Mouse (Mus musculus) CH12.LX (cell line): ENCODE data around the gene Caprin1. TPM values are rescaled to one million over a fixed set of nuclear protein-coding genes. Genes with fewer than 3 reads are reported as not detected.

Experiments
- DNase-seq: peaks from one replicate; pipeline ENCODE4 v3.0.0-alpha.2; 2013; ENCODE audit errors: extremely low read depth
- H3K27ac ChIP-seq: 2 replicates; pipeline ENCODE4 v1.5.1; 2012; ENCODE audit warnings: low read depth, mild to moderate bottlenecking, control low read depth, moderate library complexity; ENCODE audit not compliant: insufficient read depth
- H3K27me3 ChIP-seq: replicated peaks from 2 replicates; pipeline ENCODE3; 2012; ENCODE audit warnings: inconsistent platforms
- H3K36me3 ChIP-seq, 2 experiments: replicated peaks in 1 of 2; 2 replicates each; pipeline versions ENCODE3 to v1.6.1; 2012; ENCODE audit warnings: inconsistent platforms in 1 of 2, low read length in 1 of 2, mild to moderate bottlenecking in 1 of 2, mixed read lengths in 1 of 2, moderate library complexity in 1 of 2; ENCODE audit not compliant: control insufficient read depth in 1 of 2, insufficient read depth in 1 of 2
- H3K4me1 ChIP-seq, 2 experiments: 2 replicates each; pipeline ENCODE4 v1.6.1; 2012; ENCODE audit warnings: inconsistent platforms in 1 of 2, moderate library complexity in 1 of 2; ENCODE audit not compliant: insufficient read depth in 2 of 2, control insufficient read depth in 1 of 2
- H3K4me2 ChIP-seq: 2 replicates; pipeline ENCODE4 v1.6.1; 2012; ENCODE audit warnings: low read depth, mild to moderate bottlenecking, control low read depth; ENCODE audit not compliant: poor library complexity, insufficient read depth, severe bottlenecking
- H3K4me3 ChIP-seq, 3 experiments: fragments of 150-350 bp in 1 of 3; sonication (generic) in 1 of 3; replicated peaks in 1 of 3; 2 replicates each; pipeline versions ENCODE3 to v1.5.1; 2011 to 2012; ENCODE audit warnings: low read depth in 2 of 3, low read length in 2 of 3, mild to moderate bottlenecking in 2 of 3, moderate library complexity in 2 of 3, control low read depth in 1 of 3, improper control_type of control experiment in 1 of 3, inconsistent platforms in 1 of 3, mixed read lengths in 1 of 3; ENCODE audit not compliant: poor library complexity in 1 of 3
- H3K79me2 ChIP-seq: replicated peaks from 2 replicates; pipeline ENCODE4 v1.6.1; 2012; ENCODE audit warnings: mild to moderate bottlenecking, moderate library complexity; ENCODE audit not compliant: control insufficient read depth, poor library complexity, insufficient read depth, severe bottlenecking; ENCODE audit errors: extremely low read depth
- H3K9ac ChIP-seq: 2 replicates; pipeline ENCODE4 v1.6.1; 2012; ENCODE audit warnings: low read depth, mild to moderate bottlenecking, control low read depth, moderate library complexity; ENCODE audit not compliant: insufficient read depth
- H3K9me3 ChIP-seq: replicated peaks from 2 replicates; pipeline ENCODE3; 2012; ENCODE audit warnings: low read length, inconsistent platforms, mixed read lengths
- BHLHE40 ChIP-seq: IDR thresholded peaks from 2 replicates; pipeline ENCODE4 v1.6.1; 2011; ENCODE audit warnings: mild to moderate bottlenecking, low read depth, low read length, improper control_type of control experiment
- CTCF ChIP-seq, 2 experiments: IDR thresholded peaks in 1 of 2; conservative IDR thresholded peaks in 1 of 2; 2 replicates each; pipeline ENCODE4 v1.5.1; 2011 to 2012; ENCODE audit warnings: low read depth in 2 of 2, low read length in 2 of 2, improper control_type of control experiment in 1 of 2, inconsistent platforms in 1 of 2, mild to moderate bottlenecking in 1 of 2, moderate library complexity in 1 of 2
- E2F4 ChIP-seq: IDR thresholded peaks from 2 replicates; pipeline ENCODE4 v1.6.1; 2011; ENCODE audit warnings: low read depth, low read length, improper control_type of control experiment; ENCODE audit not compliant: insufficient replicate concordance
- ELF1 ChIP-seq: IDR thresholded peaks from 2 replicates; pipeline ENCODE4 v1.6.1; 2014; ENCODE audit warnings: low read depth, mild to moderate bottlenecking, inconsistent platforms, low read length, improper control_type of control experiment
- ETS1 ChIP-seq: conservative IDR thresholded peaks from 2 replicates; pipeline ENCODE4 v1.6.1; 2012; ENCODE audit warnings: low read depth, mild to moderate bottlenecking, inconsistent platforms, low read length, improper control_type of control experiment, moderate library complexity
- GABPA ChIP-seq: IDR thresholded peaks from 2 replicates; pipeline ENCODE4 v1.6.1; 2012; ENCODE audit warnings: low read depth, low read length, improper control_type of control experiment, inconsistent platforms; ENCODE audit not compliant: insufficient replicate concordance
- HCFC1 ChIP-seq: IDR thresholded peaks from 2 replicates; pipeline ENCODE4 v1.6.1; 2012; ENCODE audit warnings: low read depth, mild to moderate bottlenecking, inconsistent platforms, low read length, improper control_type of control experiment
- IRF4 ChIP-seq: IDR thresholded peaks from 2 replicates; pipeline ENCODE4 v1.6.1; 2014; ENCODE audit warnings: low read depth, mild to moderate bottlenecking, inconsistent platforms, low read length, improper control_type of control experiment
- JUN ChIP-seq: IDR thresholded peaks from 2 replicates; pipeline ENCODE4 v1.6.1; 2011; ENCODE audit warnings: low read depth, mild to moderate bottlenecking, low read length, improper control_type of control experiment, moderate library complexity; ENCODE audit not compliant: insufficient read depth
- KAT2A ChIP-seq: IDR thresholded peaks from 2 replicates; pipeline ENCODE4 v1.6.1; 2012; ENCODE audit warnings: low read length, improper control_type of control experiment, inconsistent platforms; ENCODE audit not compliant: insufficient replicate concordance
- MAFK ChIP-seq: IDR thresholded peaks from 2 replicates; pipeline ENCODE4 v1.6.1; 2011; ENCODE audit warnings: low read length, improper control_type of control experiment; ENCODE audit not compliant: insufficient replicate concordance
- MAX ChIP-seq: IDR thresholded peaks from 2 replicates; pipeline ENCODE4 v1.6.1; 2011; ENCODE audit warnings: low read length, improper control_type of control experiment
- MXI1 ChIP-seq: IDR thresholded peaks from 2 replicates; pipeline ENCODE4 v1.6.1; 2011; ENCODE audit warnings: mild to moderate bottlenecking, low read depth, low read length, improper control_type of control experiment
- NRF1 ChIP-seq: IDR thresholded peaks from 2 replicates; pipeline ENCODE4 v1.6.1; 2014; ENCODE audit warnings: low read depth, mild to moderate bottlenecking, inconsistent platforms, low read length, improper control_type of control experiment, moderate library complexity
- POLR2A ChIP-seq: IDR thresholded peaks from 2 replicates; pipeline ENCODE4 v1.6.1; 2011; ENCODE audit warnings: low read depth, mild to moderate bottlenecking, improper control_type of control experiment, low read length
- POLR2AphosphoS2 ChIP-seq: IDR thresholded peaks from 2 replicates; pipeline ENCODE4 v1.6.1; 2011; ENCODE audit warnings: low read depth, low read length, improper control_type of control experiment
- SIN3A ChIP-seq: IDR thresholded peaks from 2 replicates; pipeline ENCODE4 v1.6.1; 2012; ENCODE audit warnings: low read length, improper control_type of control experiment, inconsistent platforms
- SMC3 ChIP-seq: IDR thresholded peaks from 2 replicates; pipeline ENCODE4 v1.6.1; 2011; ENCODE audit warnings: low read depth, low read length, improper control_type of control experiment
- TBP ChIP-seq: conservative IDR thresholded peaks from 2 replicates; pipeline ENCODE4 v1.6.1; 2011; ENCODE audit warnings: low read depth, low read length, improper control_type of control experiment
- USF2 ChIP-seq: conservative IDR thresholded peaks from 2 replicates; pipeline ENCODE4 v1.6.1; 2011; ENCODE audit warnings: low read depth, low read length, improper control_type of control experiment
- ZNF384 ChIP-seq: IDR thresholded peaks from 2 replicates; pipeline ENCODE4 v1.6.1; 2012; ENCODE audit warnings: low read depth, low read length, improper control_type of control experiment, inconsistent platforms
- dilution Hi-C: fragments of 300-500 bp; cut with MboI; formaldehyde crosslinking; loops from 2 replicates; pipeline ENCODE4 v1.14.3; 2020; ENCODE audit warnings: low sequenced_read_pairs; ENCODE audit not compliant: extremely low pct_unique_long_range_greater_than_20kb, extremely low pct_ligation_motif_present
- in situ Hi-C: fragments of 300-500 bp; cut with MboI; formaldehyde crosslinking; loops from 3 replicates; pipeline ENCODE4 v1.14.3; 2019; ENCODE audit warnings: low sequenced_read_pairs, low pct_ligation_motif_present, low pct_unique_long_range_greater_than_20kb, mixed read lengths
- polyA plus RNA-seq: library from polyadenylated mRNA; unstranded; fragments of >175 nt; gene quantifications from 2 replicates; pipeline ENCODE4 v1.2.1, GENCODE M21; 2012; ENCODE audit warnings: low read depth; ENCODE audit not compliant: insufficient read length
- total RNA-seq, 2 experiments: library from RNA; depleted of rRNA; stranded (reverse); fragments of 300-350 nt in 1 of 2; fragments of >200 nt in 1 of 2; gene quantifications; 2 replicates each; pipeline ENCODE4 v1.2.3; 2012 to 2014

The Caprin1 gene
- total and polyA plus RNA-seq, 3 experiments, result 217 to 514 (median 410) TPM

- H3K79me2 ChIP-seq, result no peaks in the 10 kb centered on the region
- no peak overlapping the region for H3K4me3 ChIP-seq
- peaks cover 93 to 98% of the 10 kb centered on the region in 2 experiments for H3K36me3 ChIP-seq
- TF ChIP-seq TBP, result no peak
- TF ChIP-seq CTCF (conservative IDR thresholded peaks at IDR 0.05 in 1 of 2, IDR thresholded peaks at IDR 0.05 in 1 of 2; ENCODE audit: low read depth in 2 of 2, low read length in 2 of 2), result no peak
- TF ChIP-seq MXI1, result no peak
- TF ChIP-seq POLR2A, result no peak
- no peak for TF ChIP-seq ETS1
- TF ChIP-seq MAX, result no peak
- no peak for DNase-seq
- in situ Hi-C loops (no loop called here), dilution Hi-C loops (no loop called here)
- no peaks in the 10 kb centered on the region for H3K27me3 ChIP-seq
- H3K9me3 ChIP-seq, result no peaks in the 10 kb centered on the region
- no peak overlapping the region for H3K27ac ChIP-seq
- no peak overlapping the region for H3K4me2 ChIP-seq
- no peaks in the 10 kb centered on the region for H3K4me1 ChIP-seq
- H3K9ac ChIP-seq, result no peak overlapping the region
These were observed 69.4 kb downstream of the Caprin1 start for GRCm38 (mm10) chr2:103728027-103728540.

- Histone ChIP-seq H3K4me1 (0 out of 4 replicates have a peak, but pooled peaks cover 0 to 3% of the 10 kb centered on the region in 2 experiments), H3K9me3 (no peaks in the 10 kb centered on the region), H3K27ac (no peak overlapping the region), H3K9ac (no peak overlapping the region), H3K79me2 (no peaks in the 10 kb centered on the region), H3K36me3 (peaks cover 86 to 93% of the 10 kb centered on the region in 2 experiments), H3K4me3 (no peak overlapping the region), H3K27me3 (no peaks in the 10 kb centered on the region), H3K4me2 (no peak overlapping the region)
- no peak for DNase-seq
- in situ Hi-C loops, result loop anchor here (25.0 kb wide), 1 partner anchor 262 kb away; no protein-coding TSS in a partner anchor
- no peak for TF ChIP-seq NRF1
- no peak for TF ChIP-seq ELF1
- no peak for TF ChIP-seq SMC3
- no peak for TF ChIP-seq MXI1
- no peak for TF ChIP-seq MAX
- TF ChIP-seq KAT2A, result no peak
- no peak for TF ChIP-seq USF2
- TF ChIP-seq BHLHE40, result no peak
- TF ChIP-seq JUN, result no peak
- dilution Hi-C loops, result no loop called here
These were observed 72.9 kb downstream of the Caprin1 start for GRCm38 (mm10) chr2:103724521-103724920.

GRCm38 (mm10) chr2:103719292-103719646 is 78.2 kb downstream of the Caprin1 start:
- no peak for TF ChIP-seq GABPA
- no peak for TF ChIP-seq SIN3A
- TF ChIP-seq SMC3, result no peak
- no peak for TF ChIP-seq BHLHE40
- no peak for TF ChIP-seq HCFC1
- no peak for TF ChIP-seq MXI1
- TF ChIP-seq IRF4, result no peak
- no peak for TF ChIP-seq POLR2AphosphoS2
- no peak for TF ChIP-seq KAT2A
- no peak for TF ChIP-seq MAFK
- TF ChIP-seq USF2, result no peak
- TF ChIP-seq CTCF (conservative IDR thresholded peaks at IDR 0.05 in 1 of 2, IDR thresholded peaks at IDR 0.05 in 1 of 2; ENCODE audit: low read depth in 2 of 2, low read length in 2 of 2), result no peak
- TF ChIP-seq JUN, result no peak
- no peak for TF ChIP-seq E2F4
- TF ChIP-seq ZNF384, result no peak
- no peak for TF ChIP-seq TBP
- no peak overlapping the region for H3K27ac ChIP-seq
- H3K4me3 ChIP-seq, result no peak overlapping the region
- in situ Hi-C loops (loop anchor here (25.0 kb wide), 1 partner anchor 257 kb away; no protein-coding TSS in a partner anchor), dilution Hi-C loops (no loop called here)
- H3K4me1 ChIP-seq, result peaks cover 3 to 4% of the 10 kb centered on the region in 2 experiments; a peak in 1 of 4 replicates
- H3K27me3 ChIP-seq, result no peaks in the 10 kb centered on the region
- H3K9ac ChIP-seq, result no peak overlapping the region
- DNase-seq, result no peak
- H3K4me2 ChIP-seq, result no peak overlapping the region
- H3K9me3 ChIP-seq, result no peaks in the 10 kb centered on the region
- peaks cover 72 to 93% of the 10 kb centered on the region in 2 experiments for H3K36me3 ChIP-seq
- H3K79me2 ChIP-seq, result no peaks in the 10 kb centered on the region
